Mouse (Mus musculus) neutrophil, adult 5-6 weeks (primary cell): ENCODE measurements at regions not wholly inside any gene's neighbourhood (a gene's known extent, or its start where the extent isn't known, plus 50 kb on each side); places are given as distances from the start of the nearest gene placed in this dataset.

Experiments
- ATAC-seq: fragments of 151-379, 151-347 bp; 2 replicates; pipeline ENCODE4 v1.8.0; 2017; ENCODE audit warnings: mild to moderate bottlenecking, moderate TSS enrichment; ENCODE audit not compliant: insufficient number of reproducible peaks, poor library complexity, low FRiP score, severe bottlenecking; ENCODE audit errors: extremely low read depth

- no peak for ATAC-seq
These were observed 87.9 kb upstream of the Mkln1 start for GRCm38 (mm10) chr6:31310660-31311059.

DNA sequence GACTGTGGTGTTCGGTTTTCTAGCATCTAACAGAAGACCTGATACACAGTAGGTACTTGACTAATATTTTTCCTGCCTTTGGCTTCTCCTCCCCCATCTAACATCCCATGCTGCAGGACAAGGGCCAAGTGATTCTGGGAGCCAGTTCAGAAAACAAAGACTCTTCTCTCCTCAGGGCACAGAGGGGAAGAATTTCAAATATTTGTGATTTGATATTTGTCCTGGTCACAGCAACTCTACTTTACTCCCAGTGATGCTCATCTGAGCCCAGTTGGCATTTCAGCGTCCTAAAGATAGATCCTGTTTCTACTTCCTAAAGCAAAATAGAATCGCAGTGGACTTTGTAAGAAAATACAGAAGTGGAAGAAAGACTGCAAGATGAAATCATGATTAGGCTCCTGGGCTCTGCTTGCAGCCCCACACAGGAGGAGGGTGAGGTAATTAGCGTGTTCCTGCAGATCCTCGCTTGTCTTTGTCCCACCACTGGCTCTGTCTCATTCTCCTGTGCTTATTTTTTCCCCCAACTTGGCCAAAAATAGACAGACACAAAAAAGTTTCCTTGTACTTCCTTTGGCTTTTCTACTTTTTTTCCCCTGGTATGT is 84.6 kb upstream of the Mkln1 start:
- no peak for ATAC-seq

DNA sequence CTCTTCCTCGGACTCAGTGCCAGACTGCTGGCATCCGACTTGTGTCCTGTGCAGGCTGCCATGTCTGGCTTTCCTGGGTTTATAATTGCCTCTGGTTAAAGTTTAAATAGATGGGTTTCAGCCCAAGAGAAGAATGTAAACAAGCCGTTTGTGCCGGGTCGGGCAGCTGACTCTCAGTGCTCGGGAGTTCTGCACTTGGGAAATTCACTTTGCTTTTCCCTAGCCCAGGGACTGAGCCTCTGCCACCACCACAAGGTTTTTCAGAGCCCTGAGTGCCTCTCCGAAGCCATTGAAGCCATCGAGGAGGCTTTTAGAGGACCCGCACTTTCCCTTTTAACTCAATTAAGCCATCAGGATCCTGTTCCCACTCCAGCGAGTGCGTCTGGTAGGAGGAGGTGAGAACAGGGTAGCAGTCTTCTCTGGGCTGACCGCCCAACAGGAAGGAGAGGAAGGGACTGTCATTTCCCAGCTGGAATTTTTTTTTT is 80.8 kb upstream of the Mkln1 start:
- ATAC-seq: no peak

DNA sequence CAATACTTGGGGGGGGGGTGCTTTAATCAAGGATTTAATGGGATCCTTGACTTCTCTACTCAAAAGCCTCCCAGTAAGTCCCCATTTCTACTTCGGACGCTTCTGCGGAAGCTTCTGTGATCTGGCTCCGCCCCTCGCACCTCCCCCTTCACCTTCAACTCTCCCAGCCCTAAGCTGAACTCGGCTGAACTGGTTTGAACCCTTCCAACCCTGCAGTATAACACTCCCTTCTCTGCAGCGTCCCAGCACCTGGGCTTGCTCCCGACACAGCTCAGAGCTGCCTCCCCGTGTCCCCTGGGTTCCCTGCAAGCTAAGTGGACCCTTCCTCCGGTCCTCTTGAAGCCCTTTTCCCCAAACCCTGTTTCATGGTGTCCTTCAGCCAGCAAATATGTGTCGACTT is 80.0 kb upstream of the Mkln1 start:
- ATAC-seq: peak; percentile 38; the same call in 1 of the 2 replicates

- no peak for ATAC-seq
These were observed 79.1 kb upstream of the Mkln1 start for GRCm38 (mm10) chr6:31319431-31319830.

- no peak for ATAC-seq
These were observed 78.2 kb upstream of the Mkln1 start for GRCm38 (mm10) chr6:31320141-31320830.

DNA sequence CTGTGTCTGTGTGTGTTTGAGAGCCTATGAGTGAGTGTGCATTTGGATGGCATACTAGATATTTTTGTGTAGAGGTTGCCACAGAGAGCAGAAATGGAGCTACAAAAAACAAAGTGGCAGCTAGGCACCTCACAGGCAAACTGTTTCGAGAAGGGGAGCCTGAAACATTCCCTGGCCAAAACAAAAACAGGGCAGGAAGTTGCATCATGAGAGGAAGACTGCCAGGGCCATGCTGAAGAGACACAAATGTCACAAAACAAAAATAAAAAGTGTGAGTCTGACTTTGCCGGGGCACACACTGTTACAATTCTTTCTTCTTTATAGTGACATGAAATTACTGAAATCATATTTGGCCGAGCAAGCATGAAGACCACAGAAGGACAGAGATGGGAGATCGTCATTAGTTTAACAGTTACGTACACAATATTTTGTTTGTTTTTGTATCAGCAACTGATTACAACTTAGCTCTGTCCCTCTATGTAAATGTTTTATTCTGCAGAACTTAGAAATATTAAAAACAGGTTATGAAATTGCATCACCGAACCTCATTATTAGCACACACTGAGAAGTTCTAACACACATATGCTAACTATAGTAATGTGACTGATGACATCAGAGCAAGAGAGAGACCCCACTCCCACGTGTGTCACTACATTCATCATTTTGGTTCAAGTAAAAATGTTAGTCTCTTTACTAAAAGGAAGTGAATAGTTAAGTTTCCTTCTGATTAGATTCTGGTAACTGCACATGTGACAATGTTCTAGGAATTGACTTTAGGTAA is 77.3 kb upstream of the Mkln1 start:
- no peak for ATAC-seq

GRCm38 (mm10) chr6:31321902-31322301 is 76.6 kb upstream of the Mkln1 start:
- no peak for ATAC-seq

GRCm38 (mm10) chr6:31323228-31324190 is 75.0 kb upstream of the Mkln1 start:
- no peak for ATAC-seq

DNA sequence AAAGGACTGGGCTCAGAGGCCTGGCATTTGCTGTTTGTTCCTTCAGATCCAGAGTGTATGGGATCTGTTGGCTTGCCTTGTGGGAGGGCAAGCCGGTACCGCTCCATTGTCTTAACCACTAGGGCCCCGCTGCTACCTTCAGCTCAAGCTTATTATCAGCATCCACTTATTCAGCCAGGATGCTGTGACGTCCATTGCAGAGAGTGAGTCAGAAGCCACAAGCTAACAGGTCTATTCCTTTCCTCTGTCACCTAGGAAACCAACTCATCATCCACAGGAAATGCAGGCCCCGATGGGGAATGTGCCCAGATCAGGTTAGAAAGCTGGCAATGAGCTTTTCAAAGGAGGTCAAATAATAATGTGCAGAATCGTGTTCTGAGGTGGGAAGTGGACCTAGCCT is 73.8 kb upstream of the Mkln1 start:
- no peak for ATAC-seq

DNA sequence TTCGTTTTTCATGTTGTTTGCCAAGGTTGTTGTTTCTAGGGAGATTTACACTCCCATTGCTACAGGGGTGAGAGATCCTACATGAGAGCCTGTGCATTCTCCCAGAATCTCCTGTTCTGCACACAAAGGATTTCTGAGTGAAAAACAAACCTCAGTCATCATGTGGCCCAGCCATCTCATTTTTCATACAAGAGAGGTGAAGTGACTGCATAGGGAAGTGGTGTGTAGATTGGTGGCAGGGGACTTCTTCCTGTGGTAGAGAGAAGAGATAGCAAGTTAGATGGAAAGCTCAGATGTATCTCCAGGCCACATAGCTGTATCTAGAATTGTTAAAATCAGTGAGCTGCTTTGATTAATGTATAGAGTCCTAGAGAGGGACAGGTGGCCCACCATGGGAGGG is 72.9 kb upstream of the Mkln1 start:
- no peak for ATAC-seq

- no peak for ATAC-seq
These were observed 68.2 kb upstream of the Mkln1 start for GRCm38 (mm10) chr6:31330327-31330726.

- ATAC-seq: no peak
These were observed 67.7 kb upstream of the Mkln1 start for GRCm38 (mm10) chr6:31330868-31331267.

DNA sequence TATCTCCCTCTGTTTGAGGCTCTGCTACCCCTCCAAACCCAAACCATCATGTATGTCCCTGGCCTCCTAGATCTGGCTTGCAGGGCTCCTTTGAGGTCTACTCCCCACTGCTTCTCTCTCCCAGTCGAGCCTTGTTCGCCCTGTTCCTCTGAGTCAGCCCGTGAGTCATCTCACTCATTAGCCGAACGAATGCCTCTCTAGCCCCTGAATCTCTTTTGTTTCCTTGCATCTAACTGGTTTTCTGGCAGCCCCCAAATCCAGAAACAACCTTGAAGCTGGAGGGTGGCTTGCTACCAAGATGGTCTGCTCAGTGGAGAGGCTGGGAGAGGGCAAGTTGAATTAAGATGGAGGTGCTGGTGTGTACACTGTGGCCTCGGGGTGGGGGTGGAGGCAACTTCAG is 66.3 kb upstream of the Mkln1 start:
- no peak for ATAC-seq

GRCm38 (mm10) chr6:31332714-31333113 is 65.8 kb upstream of the Mkln1 start:
- ATAC-seq: no peak

- ATAC-seq: no peak
These were observed 65.2 kb upstream of the Mkln1 start for GRCm38 (mm10) chr6:31333228-31333922.

DNA sequence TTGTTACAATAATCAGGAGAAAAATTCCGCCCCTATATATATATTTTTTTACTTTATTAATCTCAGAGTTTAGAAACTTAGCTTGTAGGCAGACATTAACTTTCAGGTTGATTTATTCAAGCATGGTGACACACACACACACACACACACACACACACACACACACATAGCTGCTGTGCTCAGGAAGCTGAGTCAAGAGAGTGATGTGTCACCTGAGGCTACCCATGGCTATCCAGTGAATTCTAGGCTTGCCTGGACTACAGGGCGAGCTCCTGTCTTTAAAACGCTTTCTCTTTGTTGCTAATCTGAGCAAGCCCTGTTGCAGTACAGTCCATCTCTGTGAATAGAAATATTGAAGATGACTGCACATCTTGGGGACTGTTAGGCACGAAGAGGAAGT is 64.4 kb upstream of the Mkln1 start:
- no peak for ATAC-seq

DNA sequence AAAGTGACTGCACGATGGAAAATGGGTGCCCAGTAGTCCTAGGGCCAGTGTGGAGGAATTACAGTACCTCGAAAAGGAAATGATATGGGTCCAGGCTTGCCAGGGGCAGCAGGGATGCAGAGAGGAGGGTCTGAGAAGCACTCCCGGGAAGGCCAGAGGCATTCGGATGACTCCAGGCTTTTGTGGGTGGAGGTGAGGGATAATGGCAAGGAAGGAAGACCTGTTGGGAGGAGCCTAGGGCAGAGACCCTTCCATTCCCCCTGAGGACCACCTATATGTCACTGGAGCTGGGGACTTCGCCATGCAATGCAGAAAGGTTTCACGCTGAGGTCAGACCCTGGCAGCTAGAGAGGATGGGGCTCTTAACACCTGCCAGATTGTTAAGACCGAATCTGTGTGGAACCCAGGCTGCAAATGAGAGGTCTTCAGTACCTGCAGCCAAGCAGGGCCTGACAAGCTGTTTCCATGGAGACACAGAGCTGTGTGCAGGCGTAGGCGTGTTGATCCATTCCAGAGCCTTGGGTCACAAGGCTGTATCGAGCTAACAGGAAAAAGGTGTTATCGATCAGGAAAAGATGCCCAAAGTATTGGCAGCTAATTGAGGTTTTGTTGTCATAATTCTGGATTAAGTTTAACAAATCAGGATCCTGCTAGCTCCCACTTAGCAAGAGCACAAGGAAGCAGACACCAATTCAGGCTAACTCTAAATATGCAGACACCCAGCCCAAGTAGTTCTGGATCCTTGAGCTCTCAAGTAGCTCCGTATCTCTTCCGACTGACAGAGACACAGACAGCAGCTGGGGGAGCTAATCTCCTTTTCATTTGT is 59.2 kb upstream of the Mkln1 start:
- ATAC-seq: no peak
